Mouse (Mus musculus) olfactory bulb, adult 2 months (tissue): ENCODE results near the gene Ubr2.

ENCODE experiments used
- CTCF ChIP-seq: fragments of 200-500 bp; IDR thresholded peaks from 2 replicates; pipeline ENCODE4 v1.5.1; 2012; ENCODE audit warnings: low read depth, mild to moderate bottlenecking, low read length, moderate library complexity; ENCODE audit not compliant: insufficient read depth
- POLR2A ChIP-seq: fragments of 200-500 bp; IDR thresholded peaks from 2 replicates; pipeline ENCODE4 v1.6.1; 2012; ENCODE audit warnings: mild to moderate bottlenecking, low read depth, low read length, moderate library complexity; ENCODE audit not compliant: insufficient read depth

DNA sequence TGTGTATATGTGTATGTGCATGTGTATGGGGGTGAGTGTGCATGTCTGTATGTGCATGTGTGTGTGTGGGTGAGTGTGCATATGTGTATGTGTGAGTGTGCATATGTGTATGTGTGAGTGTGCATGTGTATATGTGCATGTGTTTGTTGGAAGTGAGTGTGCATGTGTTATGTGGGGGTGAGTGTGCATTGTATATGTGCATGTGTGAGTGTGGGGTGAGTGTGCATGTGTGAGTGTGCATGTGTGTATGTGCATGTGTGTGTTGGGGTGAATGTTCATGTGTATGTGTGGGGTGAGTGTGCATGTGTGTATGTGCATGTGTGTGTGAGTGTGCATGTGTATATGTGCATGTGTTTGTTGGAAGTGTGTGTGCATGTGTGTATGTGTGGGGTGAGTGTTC is 24.2 kb upstream of the Ubr2 start:
- TF ChIP-seq POLR2A (no peak), CTCF (no peak)
